Mouse (Mus musculus) liver, embryonic 14.5 days (tissue): ENCODE measurements around the gene Thra. TPM values are rescaled to one million over a fixed set of nuclear protein-coding genes. Genes with fewer than 3 reads are reported as not detected.
A peak's percentile ranks its signal among the peaks of the same experiment; 100 is the strongest.

ENCODE experiments used
- ATAC-seq: fragments of 200-750 bp; cut with Nextera tagmentation; 2 replicates; pipeline ENCODE4 v1.8.0; 2017; ENCODE audit warnings: moderate number of reproducible peaks, mild to moderate bottlenecking, moderate library complexity; ENCODE audit not compliant: insufficient read depth
- DNase-seq, 3 experiments: peaks; one replicate each; pipeline ENCODE4 v3.0.0-alpha.2; 2012 to 2013; ENCODE audit warnings: low read depth in 3 of 3, low spot score in 3 of 3
- H3K27ac ChIP-seq: fragments of 300-500 bp; sonication (generic); 2 replicates; pipeline ENCODE4 v1.5.1; 2014; ENCODE audit warnings: moderate library complexity, mild to moderate bottlenecking, control low read depth, inconsistent platforms
- H3K27me3 ChIP-seq: fragments of 300-500 bp; sonication (generic); 2 replicates; pipeline ENCODE4 v1.6.1; 2014; ENCODE audit warnings: mild to moderate bottlenecking, low read length, moderate library complexity; ENCODE audit not compliant: control insufficient read depth, insufficient read depth
- H3K36me3 ChIP-seq: fragments of 300-500 bp; sonication (generic); replicated peaks from 2 replicates; pipeline ENCODE4 v1.6.1; 2014; ENCODE audit warnings: low read depth; ENCODE audit not compliant: control insufficient read depth, insufficient read depth
- H3K4me1 ChIP-seq, 2 experiments: fragments of 200-500 bp in 1 of 2; fragments of 300-500 bp in 1 of 2; sonication (generic) in 1 of 2; replicated peaks; 2 replicates each; pipeline ENCODE4 v1.6.1; 2012 to 2014; ENCODE audit warnings: antibody characterized with exemption in 1 of 2, inconsistent platforms in 1 of 2, low read length in 1 of 2; ENCODE audit not compliant: control insufficient read depth in 2 of 2, insufficient read depth in 2 of 2
- H3K4me2 ChIP-seq: fragments of 300-500 bp; sonication (generic); 2 replicates; pipeline ENCODE4 v1.6.1; 2014; ENCODE audit warnings: low read depth, mild to moderate bottlenecking, control low read depth, moderate library complexity
- H3K4me3 ChIP-seq, 2 experiments: fragments of 200-500 bp in 1 of 2; fragments of 300-500 bp in 1 of 2; sonication (generic) in 1 of 2; 2 replicates each; pipeline ENCODE4 v1.5.1; 2012 to 2014; ENCODE audit warnings: low read depth in 2 of 2, low read length in 2 of 2, mild to moderate bottlenecking in 2 of 2, control low read depth in 1 of 2, inconsistent platforms in 1 of 2, moderate library complexity in 1 of 2; ENCODE audit not compliant: insufficient read depth in 1 of 2
- H3K9ac ChIP-seq: fragments of 300-500 bp; sonication (generic); replicated peaks from 2 replicates; pipeline ENCODE4 v1.6.1; 2014; ENCODE audit warnings: mild to moderate bottlenecking, control low read depth, moderate library complexity
- H3K9me3 ChIP-seq: fragments of 300-500 bp; sonication (generic); 2 replicates; pipeline ENCODE4 v1.6.1; 2016; ENCODE audit warnings: low read length, mixed read lengths; ENCODE audit not compliant: control insufficient read depth
- CTCF ChIP-seq: IDR thresholded peaks from 2 replicates; pipeline ENCODE4 v1.5.1; 2016; ENCODE audit warnings: antibody characterized with exemption, low read depth, control low read depth
- EP300 ChIP-seq: IDR thresholded peaks from 2 replicates; pipeline ENCODE4 v1.6.1; 2016; ENCODE audit warnings: antibody characterized with exemption, low read depth
- WGBS: fragments of 180-500 bp; shearing (Covaris S2); extraction: QIAGEN DNeasy Blood & Tissue Kit; methylation state at CpG from one replicate; pipeline ENCODE4 v1.1.7; 2014; ENCODE audit not compliant: insufficient replicate concordance; 5-methylcytosine and 5-hydroxymethylcytosine counted together
- polyA plus RNA-seq, 2 experiments: library from polyadenylated mRNA; depleted of rRNA in 1 of 2; stranded (reverse) in 1 of 2; unstranded in 1 of 2; fragments of >200 nt; fragmentation: Nextera tagmentation in 1 of 2; extraction: Ambion mirVana in 1 of 2; gene quantifications; 2 replicates each; pipeline versions ENCODE4 v1.2.1 to v1.2.3; 2012 to 2014

Gene Thra
- polyA plus RNA-seq, 2 experiments = 8.3 to 15.6 TPM

- H3K27me3 ChIP-seq = no peaks in the 10 kb centered on the region
- no peak for DNase-seq
- no peaks in the 10 kb centered on the region for H3K36me3 ChIP-seq
- H3K4me3 ChIP-seq = no peak overlapping the region
- ATAC-seq = no peak
- H3K9me3 ChIP-seq = no peaks in the 10 kb centered on the region
- H3K4me1 ChIP-seq = peaks cover 59 to 64% of the 10 kb centered on the region in 2 experiments
- no peak for TF ChIP-seq EP300
- no peak for TF ChIP-seq CTCF
- 81% methylated on average over 26 of the region's 26 CpGs for WGBS
- H3K9ac ChIP-seq = no peak overlapping the region
- no peak overlapping the region for H3K27ac ChIP-seq
- H3K4me2 ChIP-seq = no peak overlapping the region
Measured at GRCm38 (mm10) chr11:98770096-98770975, 29.9 kb downstream of the Thra start.

- peaks cover 62 to 71% of the 10 kb centered on the region in 2 experiments for H3K4me1 ChIP-seq
- H3K4me2 ChIP-seq = no peak overlapping the region
- no peaks in the 10 kb centered on the region for H3K9me3 ChIP-seq
- H3K27ac ChIP-seq = no peak overlapping the region
- DNase-seq (no peak), ATAC-seq (no peak)
- 88% methylated on average over 18 of the region's 18 CpGs for WGBS
- no peaks in the 10 kb centered on the region for H3K27me3 ChIP-seq
- H3K9ac ChIP-seq = no peak overlapping the region
- TF ChIP-seq EP300 = no peak
- no peak for TF ChIP-seq CTCF
- no peak overlapping the region for H3K4me3 ChIP-seq
- no peaks in the 10 kb centered on the region for H3K36me3 ChIP-seq
Measured at GRCm38 (mm10) chr11:98771131-98771530, 30.7 kb downstream of the Thra start.

- Histone ChIP-seq H3K4me3 (no peak overlapping the region), H3K27ac (peak overlapping the region; percentile 32), H3K9ac (no peak overlapping the region), H3K4me2 (peak overlapping the region; percentile 11; the same call in 1 of the 2 replicates), H3K27me3 (no peaks in the 10 kb centered on the region), H3K36me3 (no peaks in the 10 kb centered on the region), H3K4me1 (peaks cover 66 to 73% of the 10 kb centered on the region in 2 experiments), H3K9me3 (no peaks in the 10 kb centered on the region)
- TF ChIP-seq CTCF = no peak
- TF ChIP-seq EP300 = no peak
- no peak for ATAC-seq
- 80% methylated on average over 11 of the region's 11 CpGs for WGBS
- DNase-seq = no peak
Measured at GRCm38 (mm10) chr11:98771844-98772525, 31.5 kb downstream of the Thra start.

- H3K4me3 ChIP-seq = no peak overlapping the region
- DNase-seq = no peak
- no peak overlapping the region for H3K9ac ChIP-seq
- WGBS = 49% methylated on average over 8 of the region's 8 CpGs
- H3K36me3 ChIP-seq = no peaks in the 10 kb centered on the region
- ATAC-seq = no peak
- H3K27me3 ChIP-seq = no peaks in the 10 kb centered on the region
- H3K4me2 ChIP-seq = peak overlapping the region; percentile 11; the same call in 1 of the 2 replicates
- H3K27ac ChIP-seq = peak overlapping the region; percentile 32
- H3K9me3 ChIP-seq = no peaks in the 10 kb centered on the region
- H3K4me1 ChIP-seq = peaks cover 62 to 75% of the 10 kb centered on the region in 2 experiments
- no peak for TF ChIP-seq CTCF
- TF ChIP-seq EP300 = no peak
Measured at GRCm38 (mm10) chr11:98772667-98773171, 32.3 kb downstream of the Thra start.
